Mouse (Mus musculus): ENCODE data around the gene Ppef1.
A peak's percentile ranks its signal among the peaks of the same experiment; 100 is the strongest.

Ppef1 gene

DNA sequence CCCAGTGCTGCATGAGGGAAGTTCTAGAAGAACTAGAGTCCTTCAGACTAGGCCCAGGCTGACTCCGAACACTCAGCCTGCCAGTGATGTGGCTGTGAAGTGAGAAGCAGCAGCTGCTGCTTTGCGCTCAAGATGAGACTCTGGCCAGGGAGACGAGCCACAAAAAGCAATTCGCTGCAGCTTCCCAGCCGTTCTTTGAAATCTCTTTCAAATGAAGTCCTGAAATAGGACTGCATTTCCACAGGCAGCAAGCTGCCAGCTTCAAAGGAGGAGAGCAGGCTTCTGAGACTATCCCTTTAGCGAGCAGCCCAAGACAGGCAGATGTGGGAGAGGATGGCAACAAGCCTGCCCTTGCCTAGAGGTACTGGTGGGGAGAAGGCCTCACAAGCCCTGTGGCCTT is 142.6 kb downstream of the Ppef1 start:
- no peak for DNase-seq

DNA sequence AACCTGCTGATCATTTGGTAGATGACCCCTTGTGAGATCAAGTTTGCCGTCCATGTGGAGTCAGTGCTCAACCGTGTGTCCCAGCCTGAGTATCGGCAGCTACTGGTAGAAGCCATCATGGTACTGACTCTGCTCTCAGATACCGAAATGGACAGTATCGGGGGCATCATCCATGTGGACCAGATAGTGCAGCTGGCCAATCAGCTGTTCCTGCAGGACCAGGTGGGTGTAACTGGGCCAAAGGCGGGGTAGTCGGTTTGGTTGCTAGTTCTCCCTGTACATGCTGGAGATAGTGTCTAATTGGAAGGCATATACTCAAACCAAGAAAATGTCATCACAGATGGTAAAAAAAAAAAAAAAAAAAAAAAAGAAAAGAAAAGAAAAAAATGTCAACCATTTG is 145.4 kb downstream of the Ppef1 start:
- DNase-seq = no peak

- no peak for DNase-seq
Observed at GRCm38 (mm10) chrX:160588523-160588922, 147.0 kb downstream of the Ppef1 start.

DNA sequence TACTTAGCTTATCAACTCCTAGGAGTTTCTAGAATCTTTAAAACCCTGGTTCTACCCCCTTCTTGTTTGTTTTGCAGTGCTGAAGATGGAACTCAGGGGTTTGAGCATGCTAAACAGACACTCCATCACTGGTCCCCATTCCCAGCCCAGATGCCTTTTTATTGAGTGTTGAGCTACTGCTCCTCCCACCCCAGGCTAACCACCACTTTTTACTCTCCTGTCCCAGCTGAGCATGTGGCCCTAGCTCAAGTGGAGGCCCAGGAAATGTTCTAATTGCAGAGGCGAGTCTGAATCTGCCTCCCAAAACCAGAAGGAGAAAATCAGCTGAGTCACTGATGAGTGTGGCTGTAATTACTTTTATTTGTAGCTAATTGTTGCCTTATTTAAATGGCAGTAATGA is 150.5 kb downstream of the Ppef1 start:
- DNase-seq = no peak

DNA sequence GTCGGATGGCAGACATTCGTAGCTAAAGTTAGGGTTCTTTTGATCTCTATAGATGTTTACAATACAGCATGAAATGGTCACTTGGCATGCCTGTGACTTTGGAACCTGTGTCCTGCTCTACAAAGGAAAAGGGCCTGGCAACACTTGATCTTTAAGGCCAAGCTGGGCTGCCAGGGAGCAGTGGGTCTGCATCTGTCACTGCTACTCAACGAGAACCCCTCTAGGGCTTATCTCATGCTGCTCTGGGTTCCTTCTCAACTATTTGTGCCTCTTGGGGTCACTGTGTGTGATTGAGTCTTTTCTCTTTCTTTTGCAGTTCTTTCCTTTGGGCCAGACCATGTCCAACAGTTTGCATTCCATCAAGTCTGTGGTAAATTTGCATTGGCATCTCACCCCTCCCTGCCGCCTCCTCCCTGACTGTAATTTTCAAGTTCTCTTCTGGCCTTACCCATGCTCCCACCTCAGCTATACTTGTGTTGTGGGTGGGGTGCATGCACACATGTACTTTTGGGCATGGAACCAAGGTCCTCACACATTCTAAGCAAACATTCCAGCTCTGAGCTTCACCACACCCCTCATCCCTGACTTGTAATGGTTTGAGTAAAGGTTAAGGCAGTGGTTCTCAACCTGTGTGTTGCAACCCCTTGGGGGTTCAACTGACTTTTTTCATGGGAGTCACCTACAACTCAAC is 151.3 kb downstream of the Ppef1 start:
- no peak for DNase-seq

- DNase-seq = peak in 1 of 2 experiments; percentile 20
Observed at GRCm38 (mm10) chrX:160583589-160583988, 152.0 kb downstream of the Ppef1 start.
